Mouse (Mus musculus): ENCODE measurements around the gene Etl4. TPM values are rescaled to one million over a fixed set of nuclear protein-coding genes. Genes with fewer than 3 reads are reported as not detected.
"Not testable (repeated sequence)": the region's sequence is repeated elsewhere in the genome, so short reads cannot be mapped to it uniquely, and the experiment has no call there.

Etl4 gene
- polyA plus RNA-seq, 1 experiment from 2014 or later = 5.9 TPM

- H3K27ac ChIP-seq = no peak overlapping the region
- no peak overlapping the region for H3K4me3 ChIP-seq (ENCODE audit: inconsistent target)
- H3K79me2 ChIP-seq (ENCODE audit: inconsistent target) = no peaks in the 10 kb centered on the region
- H3K36me3 ChIP-seq (ENCODE audit: inconsistent target) = no peaks in the 10 kb centered on the region
- 66% methylated on average over 9 of the region's 9 CpGs for WGBS (ENCODE audit: missing documents)
These were observed 763.4 kb downstream of the Etl4 start for GRCm38 (mm10) chr2:20672803-20673603.

GRCm38 (mm10) chr2:20676379-20676778 is 766.8 kb downstream of the Etl4 start:
- Histone ChIP-seq H3K79me2 (ENCODE audit: inconsistent target) (no peaks in the 10 kb centered on the region), H3K36me3 (ENCODE audit: inconsistent target) (no peaks in the 10 kb centered on the region), H3K27ac (no peak overlapping the region), H3K4me3 (ENCODE audit: inconsistent target) (no peak overlapping the region)
- WGBS (ENCODE audit: missing documents) = 97% methylated on average over 3 of the region's 3 CpGs

- 94% methylated on average over 7 of the region's 7 CpGs for WGBS (ENCODE audit: missing documents)
- Histone ChIP-seq H3K4me3 (ENCODE audit: inconsistent target) (no peak overlapping the region), H3K79me2 (ENCODE audit: inconsistent target) (no peaks in the 10 kb centered on the region)
These were observed 769.2 kb downstream of the Etl4 start for GRCm38 (mm10) chr2:20678793-20679192.

GRCm38 (mm10) chr2:20682203-20682602 is 772.6 kb downstream of the Etl4 start:
- not testable (repeated sequence) for H3K79me2 ChIP-seq (ENCODE audit: inconsistent target); H3K4me3 ChIP-seq (ENCODE audit: inconsistent target); H3K36me3 ChIP-seq (ENCODE audit: inconsistent target); H3K27ac ChIP-seq
- 91% methylated on average over 6 of the region's 6 CpGs for WGBS (ENCODE audit: missing documents)

More at GRCm38 (mm10) chr2:20678793-20679192, 769.2 kb downstream of the Etl4 start:
- Histone ChIP-seq H3K27ac (no peak overlapping the region), H3K36me3 (ENCODE audit: inconsistent target) (no peaks in the 10 kb centered on the region)

GRCm38 (mm10) chr2:20689389-20689788 is 779.8 kb downstream of the Etl4 start:
- 63% methylated on average over 3 of the region's 3 CpGs for WGBS (ENCODE audit: missing documents)
- Histone ChIP-seq H3K79me2 (ENCODE audit: inconsistent target) (no peaks in the 10 kb centered on the region), H3K36me3 (ENCODE audit: inconsistent target) (no peaks in the 10 kb centered on the region), H3K4me3 (ENCODE audit: inconsistent target) (no peak overlapping the region), H3K27ac (no peak overlapping the region)

GRCm38 (mm10) chr2:20692898-20693297 is 783.3 kb downstream of the Etl4 start:
- no peak overlapping the region for H3K27ac ChIP-seq
- 85% methylated on average over 3 of the region's 3 CpGs for WGBS (ENCODE audit: missing documents)
- H3K79me2 ChIP-seq (ENCODE audit: inconsistent target) = no peaks in the 10 kb centered on the region
- no peak overlapping the region for H3K4me3 ChIP-seq (ENCODE audit: inconsistent target)
- no peaks in the 10 kb centered on the region for H3K36me3 ChIP-seq (ENCODE audit: inconsistent target)

- Histone ChIP-seq H3K79me2 (ENCODE audit: inconsistent target) (no peaks in the 10 kb centered on the region), H3K36me3 (ENCODE audit: inconsistent target) (no peaks in the 10 kb centered on the region), H3K27ac (no peak overlapping the region), H3K4me3 (ENCODE audit: inconsistent target) (no peak overlapping the region)
- WGBS (ENCODE audit: missing documents) = 93% methylated on average over 1 of the region's 1 CpGs
These were observed 784.2 kb downstream of the Etl4 start for GRCm38 (mm10) chr2:20693772-20694171.

GRCm38 (mm10) chr2:20697719-20698118 is 788.1 kb downstream of the Etl4 start:
- Histone ChIP-seq H3K4me3 (ENCODE audit: inconsistent target) (no peak overlapping the region), H3K36me3 (ENCODE audit: inconsistent target) (no peaks in the 10 kb centered on the region), H3K27ac (no peak overlapping the region), H3K79me2 (ENCODE audit: inconsistent target) (no peaks in the 10 kb centered on the region)
- 83% methylated on average over 1 of the region's 1 CpGs for WGBS (ENCODE audit: missing documents)

- WGBS (ENCODE audit: missing documents) = 89% methylated on average over 4 of the region's 4 CpGs
- no peaks in the 10 kb centered on the region for H3K36me3 ChIP-seq (ENCODE audit: inconsistent target)
- H3K4me3 ChIP-seq (ENCODE audit: inconsistent target) = no peak overlapping the region
- H3K27ac ChIP-seq = no peak overlapping the region
- H3K79me2 ChIP-seq (ENCODE audit: inconsistent target) = no peaks in the 10 kb centered on the region
These were observed 795.5 kb downstream of the Etl4 start for GRCm38 (mm10) chr2:20705110-20705509.

- Histone ChIP-seq H3K79me2 (ENCODE audit: inconsistent target) (no peaks in the 10 kb centered on the region), H3K27ac (no peak overlapping the region), H3K36me3 (ENCODE audit: inconsistent target) (no peaks in the 10 kb centered on the region), H3K4me3 (ENCODE audit: inconsistent target) (no peak overlapping the region)
- WGBS (ENCODE audit: missing documents) = 93% methylated on average over 7 of the region's 7 CpGs
These were observed 801.0 kb downstream of the Etl4 start for GRCm38 (mm10) chr2:20710589-20710988.

- Histone ChIP-seq H3K27ac (no peak overlapping the region), H3K36me3 (ENCODE audit: inconsistent target) (no peaks in the 10 kb centered on the region), H3K79me2 (ENCODE audit: inconsistent target) (no peaks in the 10 kb centered on the region), H3K4me3 (ENCODE audit: inconsistent target) (no peak overlapping the region)
- WGBS (ENCODE audit: missing documents) = 75% methylated on average over 2 of the region's 2 CpGs
These were observed 801.4 kb downstream of the Etl4 start for GRCm38 (mm10) chr2:20711024-20711423.

- Histone ChIP-seq H3K36me3 (ENCODE audit: inconsistent target) (no peaks in the 10 kb centered on the region), H3K79me2 (ENCODE audit: inconsistent target) (no peaks in the 10 kb centered on the region), H3K27ac (no peak overlapping the region), H3K4me3 (ENCODE audit: inconsistent target) (no peak overlapping the region)
- 91% methylated on average over 4 of the region's 4 CpGs for WGBS (ENCODE audit: missing documents)
These were observed 809.5 kb downstream of the Etl4 start for GRCm38 (mm10) chr2:20719105-20719504.

GRCm38 (mm10) chr2:20721098-20721497 is 811.5 kb downstream of the Etl4 start:
- WGBS (ENCODE audit: missing documents) = 90% methylated on average over 3 of the region's 3 CpGs
- Histone ChIP-seq H3K36me3 (ENCODE audit: inconsistent target) (no peaks in the 10 kb centered on the region), H3K79me2 (ENCODE audit: inconsistent target) (no peaks in the 10 kb centered on the region), H3K4me3 (ENCODE audit: inconsistent target) (no peak overlapping the region), H3K27ac (no peak overlapping the region)

GRCm38 (mm10) chr2:20722165-20722991 is 812.8 kb downstream of the Etl4 start:
- Histone ChIP-seq H3K36me3 (ENCODE audit: inconsistent target) (no peaks in the 10 kb centered on the region), H3K4me3 (ENCODE audit: inconsistent target) (peak overlapping the region; percentile 23; the same call in 1 of the 2 replicates), H3K27ac (peak overlapping the region; percentile 35), H3K79me2 (ENCODE audit: inconsistent target) (no peaks in the 10 kb centered on the region)
- 33% methylated on average over 14 of the region's 15 CpGs for WGBS (ENCODE audit: missing documents)
